Mouse (Mus musculus): ENCODE measurements around the gene Myt1l.

The Myt1l gene

DNA sequence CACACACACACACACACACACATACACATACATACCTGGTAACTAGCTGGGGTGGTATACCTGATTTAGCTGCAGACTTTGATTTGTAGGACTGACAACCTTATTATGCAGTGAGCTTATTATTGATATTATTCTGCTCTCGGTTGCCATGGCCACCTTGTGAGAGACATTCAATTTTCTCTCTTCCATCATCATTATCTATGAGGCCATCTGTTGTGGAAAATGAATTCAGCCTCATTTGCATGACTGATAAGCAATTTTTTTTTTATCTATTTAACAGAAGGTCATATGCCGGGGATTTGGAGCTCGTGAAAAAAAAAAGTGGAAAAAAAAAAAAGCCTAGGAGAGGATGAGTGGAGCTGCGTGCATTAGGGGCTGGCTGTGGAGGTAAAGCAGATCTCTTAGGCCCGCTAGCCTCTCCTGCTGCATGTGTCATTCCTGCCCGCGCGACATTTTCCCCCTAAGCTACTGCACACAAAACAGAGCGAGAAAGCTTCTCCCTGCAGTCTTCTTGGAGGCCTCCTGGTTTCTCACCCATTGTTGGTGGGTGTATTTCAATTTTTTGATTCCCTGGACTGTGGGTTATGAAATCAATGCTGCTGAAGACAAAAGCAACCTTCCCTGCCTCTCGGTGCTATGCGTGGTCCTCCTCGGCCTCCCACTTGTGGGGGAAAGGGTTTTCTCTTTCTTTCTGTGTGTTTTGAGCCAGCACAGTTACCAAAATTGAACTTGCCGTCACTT, at the start of gene Myt1l:
Gene Myt1l (plus strand): TSS at position 354 of the 741 bp plus-strand sequence.
- peak; percentile 59 for DNase-seq

DNA sequence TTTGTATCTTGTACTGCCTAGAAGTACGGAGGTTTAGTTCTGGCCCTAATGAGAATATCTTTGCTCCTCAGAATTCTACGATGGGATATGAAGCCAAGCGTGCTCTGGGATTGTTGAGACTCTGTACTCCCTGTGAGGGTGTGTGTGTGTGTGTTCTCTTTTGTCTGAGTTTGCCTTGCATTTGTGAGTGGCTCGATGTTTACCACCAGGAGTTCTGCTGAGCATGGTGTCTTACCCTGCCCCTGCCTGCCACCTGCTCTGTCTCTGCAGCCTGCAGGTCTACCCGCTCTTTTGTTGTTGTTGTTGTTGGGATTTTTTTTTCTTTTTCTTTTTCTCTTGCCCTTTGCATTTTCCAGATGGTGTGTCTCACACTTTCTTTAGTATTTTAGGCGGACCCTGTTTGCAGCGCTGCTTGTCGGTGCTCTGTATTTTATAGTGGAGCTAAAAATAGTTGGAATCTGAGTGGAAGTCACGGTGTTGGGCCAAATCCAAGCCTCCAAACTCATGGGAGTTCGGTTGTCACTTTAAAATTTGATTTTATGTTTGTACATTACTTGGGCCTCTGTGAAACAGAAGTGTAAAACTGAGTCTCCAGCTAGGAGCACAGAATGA, 41.7 kb upstream of the Myt1l start:
- no peak for DNase-seq

DNA sequence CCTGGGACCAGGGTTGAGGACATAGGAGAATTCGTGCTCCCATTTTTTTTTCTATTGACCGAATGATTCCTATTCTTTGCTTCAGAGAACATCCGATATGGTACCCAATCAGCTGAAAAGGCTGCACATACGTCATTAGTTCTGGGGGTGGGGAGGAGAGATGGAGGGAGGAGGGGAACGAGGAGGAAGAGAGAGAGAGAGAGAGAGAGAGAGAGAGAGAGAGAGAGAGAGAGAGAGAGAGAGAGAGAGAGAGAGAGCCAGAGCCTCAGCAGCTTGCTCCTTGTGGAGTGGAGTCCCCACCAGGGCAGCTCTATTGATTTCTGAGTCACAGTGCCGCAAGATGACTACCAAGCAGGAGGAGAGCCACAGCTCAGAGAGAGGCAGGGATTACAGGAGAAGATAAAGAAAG, 1.9 kb upstream of the Myt1l start:
- peak; percentile 72 for DNase-seq

DNA sequence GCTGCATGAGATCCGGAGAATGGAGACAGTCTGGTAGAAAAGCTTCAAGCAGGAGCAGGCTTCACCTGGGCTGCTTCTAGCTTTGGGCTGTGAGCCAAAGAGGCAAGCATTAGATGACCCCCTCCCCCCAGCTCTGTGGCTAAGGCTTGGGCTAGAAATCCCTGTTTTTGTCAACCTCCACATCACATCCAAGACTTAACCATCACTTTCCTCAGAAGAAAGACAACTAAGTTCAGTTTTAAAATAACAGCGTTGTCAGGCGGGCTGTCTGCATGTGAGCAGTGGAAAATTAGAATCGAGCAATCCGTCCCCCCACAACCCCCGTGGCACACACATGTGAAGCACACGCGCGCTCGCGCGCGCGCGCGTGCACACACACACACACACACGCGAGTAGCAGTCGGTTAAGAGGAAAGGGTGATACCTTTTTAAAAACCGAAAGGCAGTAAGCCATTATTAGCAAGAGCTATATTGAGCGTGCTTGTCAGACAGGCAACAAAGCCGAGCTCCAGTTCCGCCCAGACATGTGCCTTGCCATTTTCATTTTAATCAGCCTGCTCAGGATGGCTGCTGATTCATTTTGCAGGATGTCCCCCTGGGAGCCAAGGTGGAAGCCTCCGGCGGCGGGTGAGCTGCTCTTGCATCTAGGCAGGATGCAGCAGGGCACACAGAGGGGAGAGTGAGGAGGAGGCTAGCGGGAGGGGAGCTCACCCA, 979 bp upstream of the Myt1l start:
- DNase-seq, result peak; percentile 81

DNA sequence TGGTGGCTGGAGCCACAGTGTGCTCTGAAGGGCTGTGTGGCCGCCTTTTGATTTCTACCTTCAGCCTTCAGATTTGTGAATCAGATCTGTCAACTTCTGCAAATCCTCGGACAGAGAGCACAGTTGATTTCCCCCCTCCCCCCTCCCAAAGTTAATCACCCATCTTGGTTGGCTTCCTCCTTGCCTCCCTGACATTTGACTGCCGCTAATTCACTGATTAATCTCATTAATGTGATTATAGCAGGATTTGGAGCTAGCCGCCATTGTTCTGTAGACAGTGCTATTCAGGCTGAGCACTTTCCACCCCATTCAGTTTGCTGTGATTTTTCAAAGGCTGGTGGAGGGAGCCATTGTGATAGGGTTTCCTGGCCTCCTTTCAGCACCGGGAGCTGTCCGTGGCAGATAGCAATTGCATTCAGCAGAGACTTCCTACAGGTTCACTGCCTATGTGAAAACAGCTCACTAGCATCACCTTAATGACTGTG, 2.1 kb downstream of the Myt1l start:
- DNase-seq, result peak; percentile 88

DNA sequence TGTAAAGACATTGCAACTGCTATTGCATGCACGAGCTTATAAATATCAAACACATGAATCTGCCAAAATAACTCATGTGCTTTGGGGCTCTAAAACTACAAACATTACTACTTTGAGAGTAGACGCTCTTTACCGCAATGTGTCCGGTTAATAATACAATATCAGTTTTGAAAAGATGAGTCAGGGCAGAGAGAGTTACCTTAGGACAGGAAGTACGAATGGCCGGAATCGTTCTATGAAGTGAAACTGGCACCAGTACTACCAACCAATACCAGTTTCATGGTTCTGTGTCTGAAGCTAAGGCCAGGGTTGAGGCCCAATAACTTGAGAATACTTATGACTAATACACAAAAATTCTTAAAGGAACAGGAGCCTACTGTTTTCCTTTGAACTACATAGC, 2.6 kb downstream of the Myt1l start:
- DNase-seq, result no peak

DNA sequence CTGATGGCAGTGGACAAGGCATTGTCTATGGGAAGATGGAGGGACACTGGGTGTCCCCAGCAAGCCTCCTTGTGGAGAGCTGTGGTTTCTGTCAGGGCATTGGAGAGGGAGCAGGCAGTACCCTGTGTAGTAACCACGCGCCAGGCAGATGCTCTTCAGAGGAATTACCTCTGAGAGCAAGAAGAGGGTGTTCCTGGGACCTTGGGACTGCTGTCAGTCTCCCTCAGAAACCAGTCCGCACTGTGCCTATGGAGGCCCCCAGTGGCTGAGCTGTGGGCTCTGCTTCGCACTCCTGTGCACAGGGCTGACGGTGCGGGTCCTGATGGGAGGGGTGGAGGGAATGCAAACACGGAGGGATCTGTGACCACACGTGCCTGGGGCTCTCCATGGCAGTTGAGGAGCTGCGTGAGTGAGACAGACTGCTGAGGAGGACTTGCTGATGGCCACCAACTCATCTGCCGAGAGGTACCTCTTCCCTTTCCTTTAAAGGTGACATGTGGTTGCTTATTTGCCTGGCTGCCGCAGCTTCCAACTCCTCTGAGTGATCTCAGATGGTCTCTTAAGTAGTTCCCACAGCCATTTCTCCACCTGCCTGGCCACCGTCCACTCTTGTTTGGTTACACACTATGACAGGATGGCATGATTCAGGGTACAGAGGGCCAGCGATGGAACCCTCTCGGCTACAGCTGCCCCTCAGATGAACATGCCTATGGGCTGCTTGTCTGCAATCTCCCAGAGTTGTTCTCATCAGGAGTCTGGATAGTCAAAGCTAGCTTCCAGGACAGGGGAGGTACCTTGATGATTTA, 5.1 kb downstream of the Myt1l start:
- peak; percentile 62 for DNase-seq

DNA sequence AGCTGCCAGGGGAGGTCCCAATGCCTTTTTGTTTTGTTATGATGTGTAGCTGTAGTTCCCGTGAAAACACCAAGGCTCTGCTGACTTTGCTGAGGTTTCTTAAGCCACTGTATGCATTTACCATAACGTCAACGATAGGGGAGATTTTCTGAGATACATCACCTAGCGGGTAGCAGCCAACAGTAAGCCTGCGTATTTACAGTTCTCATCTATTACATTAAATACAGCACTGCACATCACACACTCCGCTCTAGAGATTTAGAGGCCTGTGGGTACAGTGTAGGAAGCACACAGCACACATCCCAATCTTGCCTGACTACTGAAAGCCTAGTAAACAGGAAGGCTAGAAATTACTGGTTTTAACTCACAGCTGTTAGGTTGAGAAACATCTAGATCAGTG, 6.1 kb downstream of the Myt1l start:
- DNase-seq, result no peak

DNA sequence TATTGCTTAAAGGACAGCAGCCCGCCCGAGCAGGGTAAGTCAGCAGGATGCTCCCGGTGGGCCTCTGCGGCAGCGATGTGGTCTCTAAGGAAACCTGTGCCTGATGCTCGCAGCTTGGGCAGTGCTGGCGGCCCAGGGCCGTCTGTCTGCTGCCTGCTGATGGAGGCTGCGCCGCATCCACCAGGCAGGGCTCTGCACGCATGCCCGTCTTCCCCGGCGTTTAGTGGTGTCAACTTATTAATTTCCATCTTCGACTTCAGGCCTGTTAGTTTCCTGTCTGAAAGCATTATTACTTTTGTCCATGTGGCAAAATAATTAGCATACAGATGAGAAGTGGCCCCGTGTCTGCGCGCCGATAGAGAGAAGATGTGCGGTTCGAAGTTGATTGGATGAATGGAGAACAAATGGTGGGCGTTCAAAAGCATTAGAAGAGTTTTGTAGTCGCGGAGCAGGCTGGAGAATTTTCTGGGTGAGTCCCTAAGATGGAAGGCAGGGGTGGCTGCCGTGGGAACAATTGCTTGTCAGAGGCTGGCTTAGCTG, 6.6 kb downstream of the Myt1l start:
- peak; percentile 59 for DNase-seq

DNA sequence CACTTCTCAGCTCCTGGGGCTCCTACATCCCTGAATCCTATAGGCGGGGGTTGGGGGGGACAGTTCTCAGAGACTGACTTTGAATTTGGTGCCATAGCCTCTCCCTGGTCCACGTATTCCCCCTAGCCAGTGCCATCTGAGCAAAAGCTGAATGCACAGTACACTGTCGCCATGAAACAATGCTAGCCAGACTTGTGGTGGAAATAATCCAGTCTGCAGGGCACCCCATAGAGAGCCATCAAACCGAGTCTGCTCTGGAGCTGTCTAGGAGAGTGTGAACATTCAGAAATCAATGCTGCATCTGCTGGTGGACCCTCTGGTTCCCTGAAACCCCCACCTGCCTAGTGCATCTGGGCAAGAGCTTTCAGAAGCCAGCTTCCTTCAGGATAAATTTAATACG, 9.7 kb downstream of the Myt1l start:
- DNase-seq, result peak; percentile 36

DNA sequence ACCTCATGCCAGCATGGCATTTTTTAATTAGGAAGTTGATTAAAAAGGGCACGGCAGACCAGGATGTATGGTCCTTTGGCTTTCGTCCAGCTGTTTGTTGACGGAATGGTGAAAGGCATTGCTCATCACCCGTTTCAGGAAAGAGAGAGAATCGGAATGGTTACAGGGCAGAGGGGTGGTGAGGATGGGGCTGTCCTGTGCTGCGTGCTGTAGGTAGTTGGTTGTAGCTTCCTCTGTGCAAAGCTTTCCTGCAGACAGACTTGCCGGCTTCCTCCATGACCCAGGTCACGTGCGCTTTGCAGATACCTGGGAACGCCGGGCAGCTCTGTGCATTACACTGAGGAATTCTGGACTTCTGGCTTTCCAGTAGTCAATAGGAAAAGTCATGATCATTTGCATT, 10.3 kb downstream of the Myt1l start:
- peak; percentile 45 for DNase-seq

DNA sequence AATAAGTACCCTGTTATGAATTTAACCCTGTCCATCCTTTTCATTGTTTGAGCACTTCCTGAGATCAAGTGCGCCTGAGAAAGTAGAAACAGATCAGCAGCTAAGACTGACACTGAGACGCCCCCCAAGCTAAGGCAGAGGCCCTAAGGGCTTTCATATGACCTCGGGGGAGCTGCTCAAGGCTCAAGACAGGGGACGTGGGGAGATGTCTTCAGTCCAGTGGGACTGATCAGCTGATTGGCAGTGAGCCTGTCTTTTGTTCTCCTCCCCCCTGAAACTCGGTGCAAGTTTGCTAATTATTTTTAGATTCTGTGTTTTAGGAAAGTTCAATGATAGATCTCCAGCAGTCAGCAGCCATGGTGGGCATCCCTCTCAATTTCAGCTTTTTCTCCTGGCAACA, 10.9 kb downstream of the Myt1l start:
- DNase-seq, result no peak

DNA sequence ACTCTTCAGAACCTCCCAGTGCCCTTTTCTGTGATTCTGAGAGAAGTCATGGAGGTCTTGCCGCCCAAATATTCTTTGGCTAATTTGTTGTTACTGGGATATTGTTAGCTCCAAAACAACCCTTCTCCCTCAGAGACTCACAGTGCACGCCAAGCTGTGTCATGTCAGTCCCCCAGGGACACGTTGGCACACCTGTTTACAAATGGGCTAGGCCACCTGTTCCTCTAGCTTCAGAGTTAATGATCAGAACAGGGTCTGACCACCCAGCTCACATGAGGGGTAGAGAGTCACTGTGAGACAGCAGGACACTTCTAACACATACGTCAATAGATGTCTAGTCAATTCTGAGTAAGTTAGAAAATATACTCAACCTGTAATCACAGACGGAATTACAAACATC, 12.6 kb downstream of the Myt1l start:
- DNase-seq, result no peak

DNA sequence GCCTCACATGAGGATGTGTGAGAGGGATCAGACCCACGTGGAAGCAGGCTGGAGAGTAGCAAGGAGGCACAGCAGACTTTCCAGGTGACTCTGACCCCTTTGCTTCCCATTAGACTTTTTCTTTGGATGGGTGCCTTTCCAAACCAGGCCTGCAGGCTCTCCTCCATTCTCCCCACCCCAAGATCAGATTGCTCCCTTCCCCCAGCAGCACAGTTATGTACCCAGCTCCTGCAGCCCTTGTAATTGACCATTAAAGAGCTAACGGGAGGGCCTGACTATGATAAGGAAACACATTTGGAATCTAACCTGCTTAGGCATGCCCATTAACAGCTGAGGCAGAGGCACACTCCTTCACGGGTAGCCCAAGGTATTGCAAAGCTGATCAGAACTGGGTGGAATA, 17.9 kb downstream of the Myt1l start:
- no peak for DNase-seq

DNA sequence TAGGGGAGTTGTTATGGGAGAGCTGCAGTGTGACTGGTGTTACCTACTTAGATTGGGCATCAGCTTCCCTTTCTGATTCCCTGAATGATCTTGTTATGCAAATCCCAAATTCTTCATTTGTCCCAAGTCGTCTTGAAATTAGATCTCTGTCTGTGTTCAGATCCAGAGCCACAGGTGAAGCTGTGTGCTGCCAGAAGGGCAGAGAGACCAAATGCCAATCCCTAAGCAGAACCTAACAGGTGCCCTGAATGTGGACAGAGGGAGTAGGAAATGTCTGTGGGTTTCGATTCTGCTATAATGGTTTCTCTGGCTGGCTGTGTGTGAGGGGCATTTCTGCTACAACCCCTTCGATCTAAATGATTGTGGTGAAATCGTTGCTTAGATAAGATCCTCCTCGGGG, 18.9 kb downstream of the Myt1l start:
- DNase-seq, result no peak

DNA sequence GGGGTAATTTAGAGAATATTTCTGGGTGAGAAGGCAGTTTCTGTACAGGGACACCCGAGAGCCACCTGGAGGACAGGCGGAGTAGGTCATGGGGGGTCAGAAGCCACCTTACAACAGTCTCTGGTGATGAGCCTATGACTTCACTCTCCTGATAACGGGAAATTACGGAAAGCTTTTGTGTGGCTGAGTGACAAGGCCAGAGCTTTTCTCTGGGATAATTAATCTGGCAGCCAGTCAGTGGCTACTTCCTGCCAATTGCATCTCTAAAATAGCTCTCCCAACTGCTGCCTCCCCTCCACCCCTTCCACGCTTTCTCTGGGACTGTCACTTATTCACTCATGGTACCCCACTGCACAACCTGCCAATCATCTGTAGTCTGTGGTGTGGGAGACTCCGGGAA, 19.6 kb downstream of the Myt1l start:
- no peak for DNase-seq

DNA sequence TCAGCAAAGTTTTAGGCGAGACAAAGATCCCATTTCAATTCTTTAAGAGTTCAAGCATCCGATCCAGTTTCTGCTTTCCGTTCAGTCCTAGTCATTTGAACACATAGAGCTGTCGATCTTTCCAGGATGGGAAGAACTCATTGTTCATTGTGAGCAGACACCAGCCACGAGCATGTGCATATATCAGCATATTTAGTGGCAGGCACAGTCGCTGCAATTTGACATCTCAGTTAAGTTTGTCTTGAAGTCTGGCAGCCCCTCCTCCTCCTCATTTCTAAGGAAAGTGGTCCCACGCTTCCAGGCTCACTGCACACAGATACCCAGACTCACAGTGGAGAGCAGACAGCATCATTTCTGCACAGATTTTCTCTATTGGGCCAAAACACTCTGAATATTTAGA, 25.0 kb downstream of the Myt1l start:
- no peak for DNase-seq

DNA sequence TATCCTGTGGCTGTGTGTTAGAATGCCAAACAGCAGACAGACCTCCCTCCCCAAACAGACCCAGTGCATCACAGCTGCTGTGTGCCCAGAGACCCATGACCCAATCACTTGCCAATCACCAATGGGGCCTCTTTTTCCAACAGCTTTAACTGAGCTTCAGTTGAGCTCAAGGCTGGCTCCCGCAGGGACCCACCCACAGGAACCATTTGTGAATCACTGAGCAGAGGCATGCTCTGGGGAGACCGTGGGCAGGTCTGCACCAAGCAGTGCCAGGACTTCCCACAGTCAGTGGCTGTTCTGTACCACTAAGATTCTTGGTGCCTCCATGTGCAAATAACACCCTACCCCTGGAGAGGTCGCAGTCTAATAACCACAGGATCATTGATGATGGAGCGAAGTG, 27.5 kb downstream of the Myt1l start:
- DNase-seq, result no peak

DNA sequence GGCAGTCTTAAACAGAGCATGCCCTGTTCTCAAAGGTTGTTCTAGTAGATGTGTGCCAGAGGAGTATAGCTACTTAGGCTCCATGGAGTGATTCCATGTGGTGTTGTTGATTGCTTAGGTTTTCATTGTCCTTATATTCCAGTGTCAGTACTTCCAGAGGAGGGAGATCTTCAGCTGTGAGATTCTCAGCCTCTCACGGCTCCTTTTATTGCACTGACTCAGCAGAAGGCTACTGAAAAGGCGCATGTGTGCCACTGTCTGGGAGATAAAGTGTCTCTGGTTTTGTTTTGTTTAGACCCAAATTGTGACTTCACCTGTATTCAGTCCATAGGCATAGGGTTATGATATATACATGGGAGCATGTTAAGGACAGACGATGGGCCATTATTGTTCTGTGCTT, 28.2 kb downstream of the Myt1l start:
- no peak for DNase-seq

DNA sequence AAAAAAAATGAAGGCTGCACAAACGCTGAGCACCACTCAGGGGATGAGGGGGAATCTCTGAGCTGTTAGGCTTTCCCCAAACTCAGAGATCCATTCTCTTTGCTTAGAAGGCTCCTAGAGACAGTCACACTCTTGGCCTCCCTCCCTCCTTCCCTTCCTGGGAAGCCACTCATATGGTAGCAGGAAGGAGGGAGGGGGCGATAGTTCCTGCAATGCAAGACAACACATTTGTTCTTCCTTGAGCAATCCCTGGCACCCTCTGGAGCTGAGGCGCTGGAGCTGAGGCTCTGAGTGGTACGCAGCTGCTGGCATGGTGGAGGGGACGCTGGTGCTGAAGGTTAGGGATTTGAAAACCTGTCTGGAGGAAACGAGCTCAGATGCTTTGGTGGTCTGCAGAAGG, 28.7 kb downstream of the Myt1l start:
- no peak for DNase-seq

DNA sequence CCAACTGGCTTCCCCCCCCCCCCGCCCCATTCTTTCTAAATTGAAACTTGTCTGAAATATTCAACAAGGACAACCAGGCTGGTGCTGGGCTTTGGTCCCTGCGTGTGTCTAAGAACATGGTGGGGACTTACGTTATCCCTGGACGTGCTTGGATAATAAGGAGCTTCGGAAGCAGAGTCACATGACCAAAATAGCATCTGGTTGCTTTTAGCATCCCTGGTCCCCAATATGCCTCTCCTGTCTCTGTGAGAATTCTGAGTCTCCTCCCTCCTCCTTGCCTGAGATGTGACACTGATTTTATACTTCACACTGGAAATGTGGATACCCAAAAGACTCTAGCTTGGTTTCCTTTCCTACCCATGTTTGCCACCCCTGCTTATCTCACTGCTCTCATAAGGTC, 31.6 kb downstream of the Myt1l start:
- no peak for DNase-seq

DNA sequence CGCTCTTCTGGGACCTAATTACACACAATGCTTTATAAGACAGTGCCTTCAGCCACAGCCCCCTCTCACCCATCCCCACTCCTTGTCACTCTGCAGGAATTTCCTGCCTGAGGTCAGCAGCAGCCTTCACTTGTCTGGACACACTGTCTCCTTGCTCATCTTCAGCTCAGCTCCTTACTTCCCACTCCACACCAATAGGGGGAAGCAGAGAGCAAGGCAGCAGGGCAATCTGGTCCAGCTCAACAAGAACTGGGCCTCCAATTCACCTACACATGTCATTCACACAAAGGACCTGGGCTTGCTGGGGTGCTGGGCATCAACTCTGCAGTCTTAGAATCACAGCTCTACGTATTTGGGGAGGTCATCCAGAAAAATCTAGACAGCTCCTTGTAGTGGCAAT, 33.0 kb downstream of the Myt1l start:
- DNase-seq, result peak; percentile 24

DNA sequence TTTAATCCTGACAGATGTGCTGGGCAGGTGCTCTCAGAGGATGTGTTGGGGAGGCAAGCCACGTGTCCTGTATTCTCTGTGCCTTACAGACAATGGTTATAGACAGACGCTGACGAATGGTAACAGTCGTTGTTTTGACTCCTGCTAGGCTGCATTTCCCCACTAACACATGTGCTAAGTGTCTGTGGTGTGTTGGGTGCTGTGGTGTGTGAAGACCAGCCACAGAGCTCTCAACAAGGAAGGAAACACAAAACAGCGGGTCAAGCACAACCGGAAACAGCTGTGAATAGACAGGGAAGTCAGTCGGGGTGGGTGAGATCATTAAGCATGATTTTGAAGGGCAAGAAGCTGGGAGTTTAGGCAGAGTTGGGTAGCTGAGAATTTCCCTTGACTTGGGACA, 41.1 kb downstream of the Myt1l start:
- no peak for DNase-seq
